Mouse (Mus musculus) layer of hippocampus, adult 2 months (tissue): ENCODE data around the gene Homer2. TPM values are rescaled to one million over a fixed set of nuclear protein-coding genes. Genes with fewer than 3 reads are reported as not detected.

Experiments used
- DNase-seq, 2 experiments: peaks; one replicate each; pipeline ENCODE4 v3.0.0; 2022; ENCODE audit warnings: low spot score in 2 of 2
- H3K27ac ChIP-seq: fragments of 200-600 bp; 2 replicates; pipeline ENCODE4 v1.8.1; 2022
- H3K4me3 ChIP-seq: fragments of 200-600 bp; 2 replicates; pipeline ENCODE4 v1.8.1; 2022; ENCODE audit warnings: mild to moderate bottlenecking
- CTCF ChIP-seq: fragments of 200-600 bp; conservative IDR thresholded peaks from 2 replicates; pipeline ENCODE4 v1.8.1; 2022; ENCODE audit warnings: antibody characterized with exemption, mild to moderate bottlenecking, moderate library complexity
- total RNA-seq, 2 experiments: library from RNA; stranded (reverse); gene quantifications; 2 replicates each; pipeline ENCODE4 v1.2.3; 2021

The Homer2 gene
- total RNA-seq, 2 experiments from 2014 or later, result 90.4 to 92.1 TPM

DNA sequence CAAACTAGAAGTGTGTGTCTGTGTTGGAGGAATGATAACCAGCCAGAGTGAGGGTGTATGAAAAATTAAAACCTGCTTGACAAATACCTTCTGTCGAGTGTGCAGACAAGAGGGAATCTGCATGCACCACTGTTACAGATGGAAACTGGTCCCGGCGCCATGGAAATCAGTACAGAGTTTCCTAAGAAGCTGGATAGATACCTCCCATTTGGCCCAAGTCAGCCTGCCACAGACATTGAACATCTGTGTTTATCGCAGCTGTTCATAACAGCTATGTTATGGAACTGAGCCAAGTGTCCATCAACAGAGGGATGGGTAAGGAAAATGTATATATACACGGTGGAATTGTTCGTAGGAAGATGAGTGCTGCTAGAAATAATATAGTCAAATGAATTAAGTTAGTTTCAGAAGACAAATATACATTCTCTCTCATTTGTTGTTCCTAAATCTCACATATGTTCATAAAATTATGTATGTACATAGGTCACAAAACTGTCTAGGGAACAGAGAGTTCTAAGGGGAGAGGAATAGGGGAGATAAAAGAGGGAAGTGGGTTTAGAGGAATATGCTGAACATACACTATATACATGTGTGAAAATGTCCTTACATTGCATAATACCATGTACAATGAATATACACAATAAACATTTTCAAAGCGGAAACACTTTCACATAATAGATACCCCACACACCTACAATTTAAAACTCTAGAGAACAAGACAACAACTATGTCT is 149.9 kb downstream of the Homer2 start:
- TF ChIP-seq CTCF, result no peak
- no peak for DNase-seq
- H3K4me3 ChIP-seq, result no peak overlapping the region

DNA sequence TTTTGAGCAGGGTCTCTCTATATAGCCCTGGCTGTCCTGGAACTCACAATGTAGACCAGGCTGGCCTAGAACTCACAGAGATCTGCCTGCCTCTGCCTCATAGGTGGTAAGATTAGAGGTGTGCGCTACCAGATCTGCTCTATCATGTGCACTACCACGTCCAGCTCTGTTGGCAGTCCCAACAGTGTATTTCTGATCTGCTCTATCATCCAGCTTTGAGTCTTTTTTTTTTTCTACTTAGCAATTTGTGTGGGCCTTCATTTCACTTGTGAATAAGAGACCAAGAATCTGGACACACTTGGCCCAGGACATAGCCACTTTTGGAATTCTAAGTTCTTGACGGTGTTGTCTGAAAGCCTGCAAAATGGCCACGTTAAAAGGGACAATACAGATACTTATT is 150.5 kb downstream of the Homer2 start:
- no peak overlapping the region for H3K27ac ChIP-seq
- no peak for TF ChIP-seq CTCF
- no peak overlapping the region for H3K4me3 ChIP-seq
- no peak for DNase-seq

More for the DNA sequence above, 149.9 kb downstream of the Homer2 start:
- H3K27ac ChIP-seq, result no peak overlapping the region

DNA sequence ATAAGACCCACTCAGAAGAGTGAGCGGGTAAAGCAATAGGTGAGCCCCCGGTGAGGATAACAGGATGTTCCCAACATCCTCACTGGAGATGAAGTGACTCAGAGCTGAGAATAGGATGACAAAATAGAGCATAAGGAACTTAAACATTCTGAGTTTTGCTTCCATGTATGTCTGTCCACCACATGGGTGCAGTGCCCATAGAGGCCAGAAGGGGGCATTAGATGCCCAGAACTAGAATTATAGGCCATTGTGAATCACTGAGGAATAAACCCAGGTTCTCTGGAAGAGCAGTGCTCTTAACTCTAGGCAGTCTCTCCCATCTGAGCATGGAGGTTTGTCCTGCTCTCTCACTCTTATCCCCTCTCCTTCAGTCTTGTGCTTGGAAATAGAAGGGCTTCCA is 153.0 kb downstream of the Homer2 start:
- no peak for DNase-seq
- Histone ChIP-seq H3K4me3 (no peak overlapping the region), H3K27ac (no peak overlapping the region)
- peak; percentile 68 for TF ChIP-seq CTCF

DNA sequence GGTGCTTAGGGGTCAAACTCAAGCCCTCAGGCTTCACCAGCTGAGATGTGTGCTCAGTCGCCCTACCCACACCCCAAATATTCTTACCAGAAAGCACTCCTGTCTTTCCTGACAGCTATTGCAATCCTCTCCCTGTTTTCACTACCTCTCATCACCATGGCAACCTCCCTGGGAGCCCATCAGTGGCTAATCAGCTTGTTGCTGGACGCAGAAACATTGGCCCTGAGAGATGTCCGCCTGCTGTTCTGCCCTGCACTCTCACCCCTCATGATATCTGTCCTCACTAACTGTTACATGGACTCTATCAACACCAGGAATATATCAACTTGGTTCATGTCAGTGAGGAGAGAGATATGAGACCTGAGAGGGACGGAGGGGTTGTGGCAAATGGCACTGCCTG is 153.7 kb downstream of the Homer2 start:
- TF ChIP-seq CTCF, result no peak
- Histone ChIP-seq H3K27ac (no peak overlapping the region), H3K4me3 (no peak overlapping the region)
- no peak for DNase-seq

Other genes with a start within 250 kb of the Homer2 start
- gene Ap3b2, start 213.6 kb downstream of the Homer2 start, total RNA-seq, result 100 to 1,000 TPM; 162 to 180 TPM
- gene BC048679, start 209.2 kb downstream of the Homer2 start, total RNA-seq, result not detected
- gene Fsd2, start 140.6 kb downstream of the Homer2 start, total RNA-seq, result under 1 TPM; 0.27 to 0.28 TPM
- gene Whamm, start 136.3 kb downstream of the Homer2 start, total RNA-seq, result 10 to 100 TPM; 19.0 to 22.8 TPM
- gene Ramac, start 55.4 kb upstream of the Homer2 start, total RNA-seq, result 10 to 100 TPM; 73.9 to 76.4 TPM
- gene 3110040N11Rik, start 82.0 kb upstream of the Homer2 start, total RNA-seq, result 10 to 100 TPM; 28.7 to 30.0 TPM
- 100 to 1,000 TPM in 1 of 2 experiments, 10 to 100 TPM in 1; 97.5 to 104 TPM for gene Btbd1, start 121.9 kb upstream of the Homer2 start, total RNA-seq
- not detected for gene Gm10160, start 148.3 kb upstream of the Homer2 start, total RNA-seq
- 10 to 100 TPM; 13.8 to 17.9 TPM for gene Tm6sf1, start 151.5 kb upstream of the Homer2 start, total RNA-seq
- gene Hdgfl3, start 226.9 kb upstream of the Homer2 start, total RNA-seq, result 10 to 100 TPM; 62.1 to 64.3 TPM